Mouse (Mus musculus) retina, adult 2 months (tissue): Measurements from ENCODE around the gene Rhbdd1.
A peak's percentile ranks its signal among the peaks of the same experiment; 100 is the strongest.

Experiments
- DNase-seq: peaks from one replicate; pipeline ENCODE4 v3.0.0-alpha.2; 2012; ENCODE audit warnings: low read depth, low spot score

Gene Rhbdd1

GRCm38 (mm10) chr1:82291151-82291797 is 25.0 kb upstream of the Rhbdd1 start, which contains the start of gene Irs1:
Gene Irs1, minus strand, starts transcription at chr1:82291416.
- DNase-seq: no peak

GRCm38 (mm10) chr1:82291930-82292712 is 24.1 kb upstream of the Rhbdd1 start:
- no peak for DNase-seq

- DNase-seq: no peak
Observed at GRCm38 (mm10) chr1:82292771-82293170, 23.5 kb upstream of the Rhbdd1 start.

GRCm38 (mm10) chr1:82294102-82294501 is 22.1 kb upstream of the Rhbdd1 start:
- no peak for DNase-seq

- DNase-seq: no peak
Observed at GRCm38 (mm10) chr1:82298586-82298985, 17.7 kb upstream of the Rhbdd1 start.

GRCm38 (mm10) chr1:82304483-82304882 is 11.8 kb upstream of the Rhbdd1 start:
- no peak for DNase-seq

- DNase-seq: peak; percentile 3
Observed at GRCm38 (mm10) chr1:82316746-82317126, 484 bp downstream of the Rhbdd1 start.

GRCm38 (mm10) chr1:82320456-82320855 is 4.2 kb downstream of the Rhbdd1 start:
- no peak for DNase-seq

GRCm38 (mm10) chr1:82320864-82321263 is 4.6 kb downstream of the Rhbdd1 start:
- DNase-seq: no peak

- DNase-seq: no peak
Observed at GRCm38 (mm10) chr1:82321441-82321840, 5.2 kb downstream of the Rhbdd1 start.

GRCm38 (mm10) chr1:82324131-82324785 is 8.0 kb downstream of the Rhbdd1 start:
- DNase-seq: no peak

- no peak for DNase-seq
Observed at GRCm38 (mm10) chr1:82326120-82326519, 9.9 kb downstream of the Rhbdd1 start.

- DNase-seq: no peak
Observed at GRCm38 (mm10) chr1:82328033-82328775, 12.0 kb downstream of the Rhbdd1 start.

- no peak for DNase-seq
Observed at GRCm38 (mm10) chr1:82329237-82329953, 13.1 kb downstream of the Rhbdd1 start.

GRCm38 (mm10) chr1:82329954-82330247 is 13.6 kb downstream of the Rhbdd1 start:
- no peak for DNase-seq

GRCm38 (mm10) chr1:82334506-82334905 is 18.3 kb downstream of the Rhbdd1 start:
- DNase-seq: no peak

- DNase-seq: no peak
Observed at GRCm38 (mm10) chr1:82353089-82353488, 36.8 kb downstream of the Rhbdd1 start.

- DNase-seq: no peak
Observed at GRCm38 (mm10) chr1:82353755-82354154, 37.5 kb downstream of the Rhbdd1 start.

- no peak for DNase-seq
Observed at GRCm38 (mm10) chr1:82358871-82359647, 42.8 kb downstream of the Rhbdd1 start.

- no peak for DNase-seq
Observed at GRCm38 (mm10) chr1:82359648-82360026, 43.4 kb downstream of the Rhbdd1 start.

GRCm38 (mm10) chr1:82361240-82361639 is 45.0 kb downstream of the Rhbdd1 start:
- no peak for DNase-seq
